Mouse (Mus musculus) heart, postnatal 25 days (tissue): ENCODE data around the gene Gm49340. TPM values are rescaled to one million over a fixed set of nuclear protein-coding genes. Genes with fewer than 3 reads are reported as not detected.

Experiments
- total RNA-seq, 2 experiments: library from RNA; stranded (reverse); gene quantifications; 2 replicates each; pipeline ENCODE4 v1.2.3; 2021

The Gm49340 gene
- total RNA-seq, 2 experiments from 2014 or later: not detected

Other genes starting within 250 kb of the Gm49340 start
- under 1 TPM; 0.08 to 0.16 TPM for gene Itgae, start 239.2 kb upstream of the Gm49340 start, total RNA-seq
- under 1 TPM; 0.17 to 0.34 TPM for gene Haspin, start 191.4 kb upstream of the Gm49340 start, total RNA-seq
- 10 to 100 TPM; 13.0 to 13.3 TPM for gene P2rx5, start 169.3 kb upstream of the Gm49340 start, total RNA-seq
- gene Emc6, start 152.7 kb upstream of the Gm49340 start, total RNA-seq: 10 to 100 TPM; 78.3 to 84.4 TPM
- 10 to 100 TPM; 45.9 to 50.0 TPM for gene Tax1bp3, start 152.7 kb upstream of the Gm49340 start, total RNA-seq
- gene Ctns, start 130.7 kb upstream of the Gm49340 start, total RNA-seq: 10 to 100 TPM; 12.1 to 14.3 TPM
- 1 to 10 TPM; 1.4 TPM for gene Shpk, start 130.3 kb upstream of the Gm49340 start, total RNA-seq
- gene Trpv1, start 95.4 kb upstream of the Gm49340 start, total RNA-seq: not detected
- under 1 TPM; 0.03 to 0.05 TPM for gene Trpv3, start 62.4 kb upstream of the Gm49340 start, total RNA-seq
- 1 to 10 TPM; 1.3 to 1.4 TPM for gene Aspa, start 145 bp upstream of the Gm49340 start, total RNA-seq
- gene Spata22, start within 50 bp of the Gm49340 start, total RNA-seq: not detected
- not detected for gene Olfr20, start 21.0 kb downstream of the Gm49340 start, total RNA-seq
- gene Olfr376, start 41.5 kb downstream of the Gm49340 start, total RNA-seq: not detected
- not detected for gene Olfr1, start 69.9 kb downstream of the Gm49340 start, total RNA-seq
- not detected for gene Olfr378, start 98.7 kb downstream of the Gm49340 start, total RNA-seq
- not detected for gene Olfr380, start 127.8 kb downstream of the Gm49340 start, total RNA-seq
- not detected for gene Olfr381, start 161.9 kb downstream of the Gm49340 start, total RNA-seq
- gene Olfr382, start 187.5 kb downstream of the Gm49340 start, total RNA-seq: not detected